Mouse (Mus musculus) E14TG2a.4 (cell line): ENCODE data around the gene Phactr2.

Source experiments
- CTCF ChIP-seq: conservative IDR thresholded peaks from 2 replicates; pipeline ENCODE4 v1.5.1; 2014; ENCODE audit warnings: low read length
- NANOG ChIP-seq: IDR thresholded peaks from 2 replicates; pipeline ENCODE4 v1.6.1; 2014; ENCODE audit warnings: borderline replicate concordance, low read length, mixed read lengths
- POU5F1 ChIP-seq: IDR thresholded peaks from 2 replicates; pipeline ENCODE4 v1.6.1; 2014; ENCODE audit warnings: low read length, borderline replicate concordance

GRCm38 (mm10) chr10:13521857-13522256 lies 47.6 kb upstream of the Phactr2 start:
- no peak for TF ChIP-seq CTCF
- TF ChIP-seq NANOG: no peak
- TF ChIP-seq POU5F1: no peak
